Mouse (Mus musculus) liver, postnatal 0 days (tissue): ENCODE data around the gene Stk24.
A peak's percentile ranks its signal among the peaks of the same experiment; 100 is the strongest.

Experiments
- CTCF ChIP-seq: sonication (generic); IDR thresholded peaks from 2 replicates; pipeline ENCODE4 v1.5.1; 2016; ENCODE audit warnings: antibody characterized with exemption, low read depth
- EP300 ChIP-seq: IDR thresholded peaks from 2 replicates; pipeline ENCODE4 v1.6.1; 2016; ENCODE audit warnings: antibody characterized with exemption, low read depth, mild to moderate bottlenecking

DNA sequence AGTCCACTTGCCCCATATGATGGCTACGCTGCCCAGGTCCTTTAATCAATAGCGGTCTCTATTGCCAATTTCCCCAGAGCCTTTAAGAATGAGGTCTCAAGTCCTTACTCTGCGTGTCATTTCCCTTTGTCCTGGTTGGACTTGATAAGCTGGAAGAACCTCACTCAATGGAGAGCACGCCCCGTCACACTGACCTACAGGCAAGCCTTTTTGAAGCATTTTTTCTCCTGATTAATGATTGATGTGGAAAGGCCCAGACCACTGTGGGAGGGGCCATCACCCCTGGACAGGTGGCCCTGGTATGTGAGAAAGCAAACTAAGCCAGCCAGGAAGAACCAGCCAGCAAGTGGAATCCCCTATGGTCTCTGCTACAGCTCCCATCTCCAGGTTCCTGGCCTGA, 81.3 kb downstream of the Stk24 start:
- TF ChIP-seq CTCF (no peak), EP300 (0 out of 2 replicates have a peak, but pooled peaks have one; percentile 27)
